In genomic region chrX:48126903-48127476, GRCm38 (mm10) we compare ENCODE assay signal across 15 mouse cellular contexts.
"Had no signal": no experiment of that assay in that cellular context is flagged by ENCODE, and none has a peak within 500 bp of the region (broad histone marks: within the 10 kb centered on the region; RNA-seq: fewer than 3 reads in every experiment).

No protein-coding gene starts in this region.

- H3K9me3 ChIP-seq: limb, embryonic 12.5 days; liver, embryonic 13.5 days; lung, embryonic 15.5 days; midbrain, embryonic 12.5 days; neural tube, embryonic 13.5 days had no signal

- ATAC-seq: intestine, postnatal 0 days; liver, postnatal 0 days; midbrain, embryonic 16.5 days had no signal

- H3K9ac ChIP-seq: limb, embryonic 12.5 days; liver, embryonic 13.5 days; liver, postnatal 0 days; lung, embryonic 15.5 days; midbrain, embryonic 12.5 days; neural tube, embryonic 13.5 days had no signal

- H3K27ac ChIP-seq: left cerebral cortex, adult 2 months; limb, embryonic 12.5 days; liver, embryonic 13.5 days; lung, embryonic 15.5 days; midbrain, embryonic 12.5 days; neural tube, embryonic 13.5 days had no signal

- H3K4me3 ChIP-seq: left cerebral cortex, adult 2 months; limb, embryonic 12.5 days; liver, embryonic 13.5 days; lung, embryonic 15.5 days; midbrain, embryonic 12.5 days; neural tube, embryonic 13.5 days had no signal

- H3K27me3 ChIP-seq: liver, embryonic 13.5 days; lung, embryonic 15.5 days; midbrain, embryonic 12.5 days; neural tube, embryonic 13.5 days had no signal

- H3K36me3 ChIP-seq: limb, embryonic 12.5 days; liver, embryonic 13.5 days; lung, embryonic 15.5 days; midbrain, embryonic 12.5 days; neural tube, embryonic 13.5 days had no signal

- DNase-seq: kidney, postnatal 10 days; liver; liver, embryonic 13.5 days; liver, postnatal 0 days; lung, postnatal 14 days; retina, postnatal 1 day; right cerebral cortex, postnatal 4 days; spleen, adult 18-20 months had no signal

- H3K4me2 ChIP-seq: limb, embryonic 12.5 days; liver, embryonic 13.5 days; lung, embryonic 15.5 days; midbrain, embryonic 12.5 days; neural tube, embryonic 13.5 days had no signal

- H3K4me1 ChIP-seq: limb, embryonic 12.5 days; lung, embryonic 15.5 days; midbrain, embryonic 12.5 days; neural tube, embryonic 13.5 days had no signal
